ENCODE assay signal across 1 mouse cellular context in genomic region chr9:59659036-59660026, GRCm38 (mm10).
TF ChIP-seq lines count a peak whose summit lies in the region.

No protein-coding gene starts in this region.

TF ChIP-seq in CH12.LX, 34 proteins besides CTCF, POLR2A, EP300 and RAD21:
- TF ChIP-seq NELFE (IDR thresholded peaks at IDR 0.05; ENCODE audit: low read depth, low read length): no peak
- peak; percentile 53 for TF ChIP-seq MYC (IDR thresholded peaks at IDR 0.05; ENCODE audit: low read depth, low read length)
- TF ChIP-seq MAFK (IDR thresholded peaks at IDR 0.05; ENCODE audit: insufficient replicate concordance, low read length): peak; percentile 57; the same call in 1 of the 2 replicates
- TF ChIP-seq NRF1 (IDR thresholded peaks at IDR 0.05; ENCODE audit: low read depth, low read length): no peak
- TF ChIP-seq CHD1 (IDR thresholded peaks at IDR 0.05; ENCODE audit: low read depth, low read length): peak; percentile 90; the same call in 1 of the 2 replicates
- TF ChIP-seq GABPA (IDR thresholded peaks at IDR 0.05; ENCODE audit: insufficient replicate concordance, low read depth, low read length): no peak
- TF ChIP-seq MEF2A (IDR thresholded peaks at IDR 0.05; ENCODE audit: borderline replicate concordance, low read depth, low read length): peak; percentile 68
- TF ChIP-seq ZMIZ1 (IDR thresholded peaks at IDR 0.05; ENCODE audit: low read depth, low read length): no peak
- no peak for TF ChIP-seq PAX5 (IDR thresholded peaks at IDR 0.05; ENCODE audit: low read length)
- TF ChIP-seq HCFC1 (IDR thresholded peaks at IDR 0.05; ENCODE audit: low read depth, low read length): no peak; the same call in 1 of the 2 replicates
- TF ChIP-seq TCF12 (IDR thresholded peaks at IDR 0.05; ENCODE audit: low read depth, low read length): peak; percentile 43; the same call in 1 of the 2 replicates
- TF ChIP-seq ELF1 (IDR thresholded peaks at IDR 0.05; ENCODE audit: low read depth, low read length): 0 out of 2 replicates have a peak, but pooled peaks have one; percentile 26
- TF ChIP-seq JUN (IDR thresholded peaks at IDR 0.05; ENCODE audit: insufficient read depth, low read depth, low read length): peak; percentile 76
- TF ChIP-seq MAX (IDR thresholded peaks at IDR 0.05; ENCODE audit: low read length): peak; percentile 62; the same call in 1 of the 2 replicates
- TF ChIP-seq POLR2AphosphoS2 (IDR thresholded peaks at IDR 0.05; ENCODE audit: low read depth, low read length): no peak; the same call in 1 of the 2 replicates
- peak; percentile 94 for TF ChIP-seq MXI1 (IDR thresholded peaks at IDR 0.05; ENCODE audit: low read depth, low read length)
- no peak for TF ChIP-seq USF2 (conservative IDR thresholded peaks at IDR 0.05; ENCODE audit: low read depth, low read length)
- no peak for TF ChIP-seq ZC3H11A (IDR thresholded peaks at IDR 0.05; ENCODE audit: low read depth, low read length)
- TF ChIP-seq SMC3 (IDR thresholded peaks at IDR 0.05; ENCODE audit: low read depth, low read length): peak; percentile 26
- TF ChIP-seq USF1 (IDR thresholded peaks at IDR 0.05; ENCODE audit: low read depth, low read length): no peak
- TF ChIP-seq E2F4 (IDR thresholded peaks at IDR 0.05; ENCODE audit: insufficient replicate concordance, low read depth, low read length): no peak
- peak; percentile 92 for TF ChIP-seq JUND (conservative IDR thresholded peaks at IDR 0.05; ENCODE audit: low read depth, low read length)
- TF ChIP-seq KAT2A (IDR thresholded peaks at IDR 0.05; ENCODE audit: insufficient replicate concordance, low read length): 0 out of 2 replicates have a peak, but pooled peaks have one; percentile 32
- no peak for TF ChIP-seq ZKSCAN1 (IDR thresholded peaks at IDR 0.05; ENCODE audit: borderline replicate concordance, low read depth, low read length)
- TF ChIP-seq MAZ (IDR thresholded peaks at IDR 0.05; ENCODE audit: low read depth, low read length): no peak
- peak; percentile 94 for TF ChIP-seq SIN3A (IDR thresholded peaks at IDR 0.05; ENCODE audit: low read length)
- TF ChIP-seq CHD2 (IDR thresholded peaks at IDR 0.05; ENCODE audit: low read length): peak; percentile 19; the same call in 1 of the 2 replicates
- TF ChIP-seq TBP (conservative IDR thresholded peaks at IDR 0.05; ENCODE audit: low read depth, low read length): no peak
- peak; percentile 78; the same call in 1 of the 2 replicates for TF ChIP-seq ETS1 (conservative IDR thresholded peaks at IDR 0.05; ENCODE audit: low read depth, low read length)
- peak; percentile 59; the same call in 1 of the 2 replicates for TF ChIP-seq RCOR1 (conservative IDR thresholded peaks at IDR 0.05; ENCODE audit: low read depth, low read length)
- peak; percentile 98 for TF ChIP-seq ZNF384 (IDR thresholded peaks at IDR 0.05; ENCODE audit: low read depth, low read length)
- TF ChIP-seq IRF4 (IDR thresholded peaks at IDR 0.05; ENCODE audit: low read depth, low read length): peak; percentile 89
- TF ChIP-seq UBTF (IDR thresholded peaks at IDR 0.05; ENCODE audit: low read depth, low read length): no peak
- TF ChIP-seq BHLHE40 (IDR thresholded peaks at IDR 0.05; ENCODE audit: low read depth, low read length): peak; percentile 84
TF ChIP-seq in CH12.LX: peak in this region for 19.
